Mouse (Mus musculus): ENCODE data around the gene Irs2.

Gene Irs2

GRCm38 (mm10) chr8:11008379-11008775 lies at the start of gene Irs2:
Irs2 (minus strand) TSS chr8:11008458.
- DNase-seq (ENCODE audit: low spot score): no peak

GRCm38 (mm10) chr8:11056665-11057064 lies 48.4 kb upstream of the Irs2 start:
- DNase-seq (ENCODE audit: low spot score): no peak

- DNase-seq (ENCODE audit: low spot score): no peak
Observed at GRCm38 (mm10) chr8:11056175-11056563, 47.9 kb upstream of the Irs2 start.

- DNase-seq (ENCODE audit: low spot score): no peak
Observed at GRCm38 (mm10) chr8:11055557-11056174, 47.4 kb upstream of the Irs2 start.

- no peak for DNase-seq (ENCODE audit: low spot score)
Observed at GRCm38 (mm10) chr8:11049835-11050234, 41.6 kb upstream of the Irs2 start.

- DNase-seq (ENCODE audit: low spot score): no peak
Observed at GRCm38 (mm10) chr8:11047812-11048211, 39.6 kb upstream of the Irs2 start.

- no peak for DNase-seq (ENCODE audit: low spot score)
Observed at GRCm38 (mm10) chr8:11044660-11045059, 36.4 kb upstream of the Irs2 start.

GRCm38 (mm10) chr8:11043591-11043990 lies 35.3 kb upstream of the Irs2 start:
- no peak for DNase-seq (ENCODE audit: low spot score)

GRCm38 (mm10) chr8:11042872-11043587 lies 34.8 kb upstream of the Irs2 start:
- DNase-seq (ENCODE audit: low spot score): no peak

GRCm38 (mm10) chr8:11040088-11040487 lies 31.8 kb upstream of the Irs2 start:
- no peak for DNase-seq (ENCODE audit: low spot score)

- no peak for DNase-seq (ENCODE audit: low spot score)
Observed at GRCm38 (mm10) chr8:11038788-11039187, 30.5 kb upstream of the Irs2 start.

GRCm38 (mm10) chr8:11038367-11038766 lies 30.1 kb upstream of the Irs2 start:
- DNase-seq (ENCODE audit: low spot score): no peak

GRCm38 (mm10) chr8:11036790-11037189 lies 28.5 kb upstream of the Irs2 start:
- no peak for DNase-seq (ENCODE audit: low spot score)

- no peak for DNase-seq (ENCODE audit: low spot score)
Observed at GRCm38 (mm10) chr8:11035628-11036416, 27.6 kb upstream of the Irs2 start.

GRCm38 (mm10) chr8:11024871-11025270 lies 16.6 kb upstream of the Irs2 start:
- no peak for DNase-seq (ENCODE audit: low spot score)

- DNase-seq (ENCODE audit: low spot score): no peak
Observed at GRCm38 (mm10) chr8:11020949-11021572, 12.8 kb upstream of the Irs2 start.

- no peak for DNase-seq (ENCODE audit: low spot score)
Observed at GRCm38 (mm10) chr8:11015622-11016021, 7.4 kb upstream of the Irs2 start.

- no peak for DNase-seq (ENCODE audit: low spot score)
Observed at GRCm38 (mm10) chr8:11013258-11013657, 5.0 kb upstream of the Irs2 start.

- no peak for DNase-seq (ENCODE audit: low spot score)
Observed at GRCm38 (mm10) chr8:11011787-11012485, 3.7 kb upstream of the Irs2 start.

- no peak for DNase-seq (ENCODE audit: low spot score)
Observed at GRCm38 (mm10) chr8:11010913-11011605, 2.8 kb upstream of the Irs2 start.

GRCm38 (mm10) chr8:11010398-11010797 lies 2.1 kb upstream of the Irs2 start:
- no peak for DNase-seq (ENCODE audit: low spot score)
